In genomic region chr8:88626940-88627264, GRCm38 (mm10) we compare ENCODE assay signal across 8 mouse cellular contexts. TPM values are rescaled to one million over a fixed set of nuclear protein-coding genes. Genes with fewer than 3 reads are reported as not detected.
DNase-seq lines count a peak whose midpoint lies in the region; ATAC-seq and TF ChIP-seq lines count a peak whose summit lies in the region.

No protein-coding gene starts in this region.

- peak overlapping the region; percentile 45 for H3K4me3 ChIP-seq in kidney, postnatal 0 days (replicated peaks; ENCODE audit: low read depth, low read length)
- peak overlapping the region; percentile 20; the same call in 1 of the 2 replicates for H3K4me3 ChIP-seq in embryonic fibroblast, embryonic 13.5 days (ENCODE audit: insufficient read depth, low read length)
- H3K4me3 ChIP-seq in intestine, embryonic 16.5 days (ENCODE audit: low read length) = peak overlapping the region; percentile 58
- H3K4me3 ChIP-seq in neural tube, embryonic 11.5 days (ENCODE audit: low read depth, low read length) = peak overlapping the region; percentile 51

- H3K27me3 ChIP-seq in kidney, postnatal 0 days (ENCODE audit: insufficient read depth, low read length) = peaks cover 3% of the 10 kb centered on the region; the same call in 1 of the 2 replicates
- peaks cover 2% of the 10 kb centered on the region; the same call in 1 of the 2 replicates for H3K27me3 ChIP-seq in intestine, embryonic 16.5 days (replicated peaks; ENCODE audit: control insufficient read depth, insufficient read depth, low read length)
- peaks cover 6% of the 10 kb centered on the region; the same call in 1 of the 2 replicates for H3K27me3 ChIP-seq in neural tube, embryonic 11.5 days (ENCODE audit: control insufficient read depth, insufficient read depth, low read length)

- no peak for TF ChIP-seq CTCF in kidney, postnatal 0 days (IDR thresholded peaks at IDR 0.05; ENCODE audit: low read depth)
- TF ChIP-seq CTCF in embryonic fibroblast, embryonic 13.5 days (IDR thresholded peaks at IDR 0.05; ENCODE audit: borderline replicate concordance, insufficient read depth, low read length) = no peak

- ATAC-seq in kidney, postnatal 0 days (replicated peaks; ENCODE audit: low FRiP score, low read depth) = no peak
- no peak for ATAC-seq in intestine, embryonic 16.5 days
- ATAC-seq in neural tube, embryonic 11.5 days (ENCODE audit: insufficient read depth, low FRiP score, low TSS enrichment) = no peak

- WGBS in kidney, postnatal 0 days = 14% methylated on average over 19 of the region's 19 CpGs
- WGBS in intestine, embryonic 16.5 days = 12% methylated on average over 19 of the region's 19 CpGs
- WGBS in neural tube, embryonic 11.5 days = 14% methylated on average over 19 of the region's 19 CpGs

- TF ChIP-seq POLR2A in embryonic fibroblast, embryonic 13.5 days (IDR thresholded peaks at IDR 0.05; ENCODE audit: low read depth, low read length) = no peak

- no peaks in the 10 kb centered on the region for H3K4me1 ChIP-seq in kidney, postnatal 0 days (replicated peaks; ENCODE audit: insufficient read depth, low read length)
- H3K4me1 ChIP-seq in embryonic fibroblast, embryonic 13.5 days (ENCODE audit: control insufficient read depth, insufficient read depth, low read length) = no peaks in the 10 kb centered on the region
- H3K4me1 ChIP-seq in intestine, embryonic 16.5 days (ENCODE audit: control insufficient read depth, insufficient read depth, low read length) = peaks cover 8% of the 10 kb centered on the region; the same call in 1 of the 2 replicates
- peaks cover 5% of the 10 kb centered on the region; the same call in 1 of the 2 replicates for H3K4me1 ChIP-seq in neural tube, embryonic 11.5 days (ENCODE audit: control insufficient read depth, insufficient read depth, low read length)

- no peaks in the 10 kb centered on the region for H3K36me3 ChIP-seq in kidney, postnatal 0 days (ENCODE audit: insufficient read depth, low read length)
- H3K36me3 ChIP-seq in intestine, embryonic 16.5 days (ENCODE audit: control insufficient read depth, insufficient read depth, low read length) = no peaks in the 10 kb centered on the region
- no peaks in the 10 kb centered on the region for H3K36me3 ChIP-seq in neural tube, embryonic 11.5 days (ENCODE audit: control insufficient read depth, insufficient read depth, low read length)

- H3K9me3 ChIP-seq in kidney, postnatal 0 days (replicated peaks; ENCODE audit: low read length) = no peaks in the 10 kb centered on the region
- H3K9me3 ChIP-seq in intestine, embryonic 16.5 days (ENCODE audit: control insufficient read depth, low read length) = no peaks in the 10 kb centered on the region
- no peaks in the 10 kb centered on the region for H3K9me3 ChIP-seq in neural tube, embryonic 11.5 days (ENCODE audit: control insufficient read depth, low read length)

- H3K27ac ChIP-seq in kidney, postnatal 0 days = no peak overlapping the region; the same call in 1 of the 2 replicates
- no peak overlapping the region for H3K27ac ChIP-seq in embryonic fibroblast, embryonic 13.5 days (ENCODE audit: insufficient read depth, low read length)
- H3K27ac ChIP-seq in intestine, embryonic 16.5 days (ENCODE audit: low read length) = no peak overlapping the region
- H3K27ac ChIP-seq in neural tube, embryonic 11.5 days (ENCODE audit: low read depth, low read length) = no peak overlapping the region

- DNase-seq in kidney, postnatal 0 days (ENCODE audit: low spot score) = no peak
- no peak for DNase-seq in kidney, adult 18-20 months
- DNase-seq in neural tube, embryonic 11.5 days (ENCODE audit: low spot score) = no peak
- DNase-seq in ovary, adult 18-20 months (ENCODE audit: low spot score) = no peak
- DNase-seq in layer of hippocampus, postnatal 25 days (ENCODE audit: extremely low spot score in 1 of 2, low spot score in 1 of 2) = no peak
- DNase-seq in Muller cell, postnatal 12 days (ENCODE audit: inconsistent ontology term) = no peak

- H3K9ac ChIP-seq in kidney, postnatal 0 days (ENCODE audit: low read depth, low read length) = peak overlapping the region; percentile 66
- peak overlapping the region; percentile 78 for H3K9ac ChIP-seq in intestine, embryonic 16.5 days (ENCODE audit: low read depth, low read length)
- peak overlapping the region; percentile 87 for H3K9ac ChIP-seq in neural tube, embryonic 11.5 days (ENCODE audit: low read length)

- H3K4me2 ChIP-seq in kidney, postnatal 0 days (ENCODE audit: low read length) = peak overlapping the region; percentile 78
- peak overlapping the region; percentile 95 for H3K4me2 ChIP-seq in intestine, embryonic 16.5 days (ENCODE audit: low read depth, low read length)
- peak overlapping the region; percentile 95 for H3K4me2 ChIP-seq in neural tube, embryonic 11.5 days (ENCODE audit: low read depth)

RNA-seq across cellular contexts. Expression of gene Snx20, which starts 9.0 kb away (rescaled TPM):
- 2.9 and 3.0 TPM in 2 replicates for polyA plus RNA-seq in kidney, postnatal 0 days (2015; fragmentation: Nextera tagmentation; extraction: Ambion mirVana)
- 0.32 TPM in 1 of 2 replicates, not detected in the other for polyA plus RNA-seq in embryonic fibroblast, embryonic 13.5 days (2011; ENCODE audit: insufficient read length, low read depth, missing spikeins)
- 2.7 and 8.0 TPM in 2 replicates for polyA plus RNA-seq in intestine, embryonic 16.5 days (2015; fragmentation: Nextera tagmentation; extraction: Ambion mirVana)
- polyA plus RNA-seq in neural tube, embryonic 11.5 days (2014; fragmentation: Nextera tagmentation; extraction: Ambion mirVana) = 0.85 and 1.1 TPM in 2 replicates
- total RNA-seq in layer of hippocampus, postnatal 25 days (2021) = 1 to 10 TPM; 1.2 to 1.6 TPM

RNA-seq across cellular contexts. Expression of gene Nod2, which starts 20.2 kb away (rescaled TPM):
- polyA plus RNA-seq in kidney, postnatal 0 days (2015; fragmentation: Nextera tagmentation; extraction: Ambion mirVana) = 0.32 and 0.38 TPM in 2 replicates
- not detected in 2 replicates for polyA plus RNA-seq in embryonic fibroblast, embryonic 13.5 days (2011; ENCODE audit: insufficient read length, low read depth, missing spikeins)
- polyA plus RNA-seq in intestine, embryonic 16.5 days (2015; fragmentation: Nextera tagmentation; extraction: Ambion mirVana) = 0.31 and 0.32 TPM in 2 replicates
- polyA plus RNA-seq in neural tube, embryonic 11.5 days (2014; fragmentation: Nextera tagmentation; extraction: Ambion mirVana) = 0.08 and 0.14 TPM in 2 replicates
- total RNA-seq in layer of hippocampus, postnatal 25 days (2021) = under 1 TPM; 0.10 to 0.19 TPM
